Mouse (Mus musculus) neural tube, embryonic 13.5 days (tissue): ENCODE results near the gene Jsrp1. TPM values are rescaled to one million over a fixed set of nuclear protein-coding genes. Genes with fewer than 3 reads are reported as not detected.

Experiments used
- ATAC-seq: fragments of 200-750 bp; cut with Nextera tagmentation; 2 replicates; pipeline ENCODE4 v1.8.0; 2017; ENCODE audit warnings: low read depth, mild to moderate bottlenecking, moderate TSS enrichment, moderate library complexity
- H3K27ac ChIP-seq: fragments of 300-500 bp; sonication (generic); replicated peaks from 2 replicates; pipeline ENCODE4 v1.5.1; 2015; ENCODE audit warnings: moderate library complexity, mild to moderate bottlenecking, inconsistent platforms
- H3K27me3 ChIP-seq: fragments of 300-500 bp; sonication (generic); 2 replicates; pipeline ENCODE4 v1.6.1; 2015; ENCODE audit warnings: mild to moderate bottlenecking, inconsistent platforms
- H3K36me3 ChIP-seq: fragments of 300-500 bp; sonication (generic); 2 replicates; pipeline ENCODE4 v1.6.1; 2015; ENCODE audit warnings: mild to moderate bottlenecking, inconsistent platforms
- H3K4me1 ChIP-seq: fragments of 300-500 bp; sonication (generic); replicated peaks from 2 replicates; pipeline ENCODE4 v1.6.1; 2015; ENCODE audit warnings: inconsistent platforms
- H3K4me2 ChIP-seq: fragments of 300-500 bp; sonication (generic); 2 replicates; pipeline ENCODE4 v1.6.1; 2015; ENCODE audit warnings: inconsistent platforms, mild to moderate bottlenecking, moderate library complexity
- H3K4me3 ChIP-seq: fragments of 300-500 bp; sonication (generic); 2 replicates; pipeline ENCODE4 v1.5.1; 2015; ENCODE audit warnings: mild to moderate bottlenecking, inconsistent platforms
- H3K9ac ChIP-seq: fragments of 300-500 bp; sonication (generic); 2 replicates; pipeline ENCODE4 v1.6.1; 2015; ENCODE audit warnings: moderate library complexity, mild to moderate bottlenecking, inconsistent platforms
- H3K9me3 ChIP-seq: fragments of 300-500 bp; sonication (generic); 2 replicates; pipeline ENCODE4 v1.6.1; 2016; ENCODE audit warnings: inconsistent platforms
- WGBS: fragments of 180-500 bp; shearing (Covaris S2); methylation state at CpG from one replicate; pipeline ENCODE4 v1.1.7; 2015; 5-methylcytosine and 5-hydroxymethylcytosine counted together
- polyA plus RNA-seq: library from polyadenylated mRNA; unstranded; fragments of >200 nt; fragmentation: Nextera tagmentation; extraction: Ambion mirVana; gene quantifications from 2 replicates; pipeline ENCODE4 v1.2.1, GENCODE M21; 2015

Gene Jsrp1
- 0.76 and 1.1 TPM in 2 replicates for polyA plus RNA-seq

DNA sequence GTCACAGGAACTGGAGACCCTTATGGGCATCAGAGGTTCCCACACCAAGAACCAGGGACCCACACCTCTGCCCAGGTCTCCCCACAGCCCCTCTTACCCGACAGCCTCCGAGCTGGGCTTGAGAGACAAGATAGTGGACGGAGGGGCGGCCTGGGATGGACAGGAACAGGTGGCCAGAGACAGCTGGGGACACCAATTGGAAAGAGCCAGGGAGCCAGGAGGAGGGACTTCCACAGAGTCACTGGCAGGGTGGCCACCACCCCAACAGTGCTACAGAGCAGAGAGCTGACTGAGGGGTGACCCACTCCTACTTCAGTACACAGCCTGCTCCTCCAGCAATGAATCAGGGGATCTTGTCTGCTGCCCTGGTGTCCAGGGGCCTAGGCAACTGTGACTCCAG is at the start of gene Jsrp1:
Gene Jsrp1, minus strand, starts transcription at position 133 of the 400 bp plus-strand sequence.
- no peak within 1 kb of the TSS for H3K4me2 ChIP-seq
- 83% methylated on average over 4 of the region's 4 CpGs for WGBS
- no peaks in the 10 kb centered on the region for H3K36me3 ChIP-seq
- H3K9ac ChIP-seq, result no peak within 1 kb of the TSS
- no peak for ATAC-seq
- peaks cover 16% of the 10 kb centered on the region for H3K4me1 ChIP-seq
- no peaks in the 10 kb centered on the region for H3K9me3 ChIP-seq
- H3K27me3 ChIP-seq, result peaks cover 42% of the 10 kb centered on the region
- no peak within 1 kb of the TSS for H3K27ac ChIP-seq
- no peak within 1 kb of the TSS for H3K4me3 ChIP-seq

DNA sequence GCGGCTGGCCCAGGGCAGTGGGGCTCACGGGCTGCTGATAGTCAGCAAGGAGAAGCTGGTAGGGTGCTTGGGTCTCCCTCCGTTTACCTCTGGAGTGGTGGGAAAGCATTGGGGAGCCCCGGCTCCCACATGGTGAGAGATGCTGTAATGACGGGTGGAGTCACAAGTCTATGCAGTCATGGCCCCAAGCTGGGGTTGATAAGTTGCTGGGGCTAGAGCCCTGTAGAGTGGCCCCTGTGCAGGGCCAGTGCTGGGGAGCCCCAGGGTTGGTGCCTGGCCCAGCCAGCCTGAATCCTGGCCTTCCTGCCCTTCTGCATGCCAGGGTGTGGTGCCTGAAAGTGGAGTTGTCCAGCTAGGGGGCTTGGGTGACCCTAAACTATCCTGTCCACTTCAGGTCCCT is 49.0 kb upstream of the Jsrp1 start:
- no peak overlapping the region for H3K4me3 ChIP-seq
- peaks cover 19% of the 10 kb centered on the region for H3K4me1 ChIP-seq
- no peaks in the 10 kb centered on the region for H3K27me3 ChIP-seq
- no peaks in the 10 kb centered on the region for H3K9me3 ChIP-seq
- 93% methylated on average over 5 of the region's 5 CpGs for WGBS
- H3K27ac ChIP-seq, result no peak overlapping the region
- no peak for ATAC-seq
- H3K36me3 ChIP-seq, result peaks cover 61% of the 10 kb centered on the region
- H3K9ac ChIP-seq, result no peak overlapping the region
- H3K4me2 ChIP-seq, result no peak overlapping the region

DNA sequence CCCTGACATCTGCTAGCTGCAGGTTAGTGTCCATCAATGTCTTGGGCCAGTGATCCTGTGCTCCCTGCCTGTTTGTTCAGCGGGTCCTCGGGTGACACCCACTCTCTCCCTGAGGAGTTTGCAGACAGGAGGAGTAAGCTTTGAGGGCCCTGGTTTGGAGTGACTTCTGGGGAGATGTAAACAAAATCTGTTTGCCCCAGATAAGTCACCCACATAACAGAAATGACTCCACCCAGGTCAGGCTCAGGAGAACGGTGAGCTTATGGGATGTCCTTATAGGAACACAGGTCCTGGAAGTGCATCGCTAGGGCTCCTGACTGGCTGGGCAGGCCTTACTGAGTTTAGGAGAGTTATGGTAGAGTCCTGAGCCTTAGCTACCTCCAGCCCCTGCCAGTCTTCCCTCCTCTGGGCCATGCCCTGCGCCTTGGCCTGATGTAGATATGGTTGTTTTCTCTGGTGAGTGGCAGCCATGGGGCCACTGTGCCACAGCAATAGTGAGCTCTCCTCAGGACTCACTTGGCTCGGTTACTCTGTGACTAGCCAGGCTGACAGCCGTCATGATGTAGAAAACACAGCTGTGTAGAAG is 45.1 kb upstream of the Jsrp1 start:
- WGBS, result 86% methylated on average over 7 of the region's 7 CpGs

DNA sequence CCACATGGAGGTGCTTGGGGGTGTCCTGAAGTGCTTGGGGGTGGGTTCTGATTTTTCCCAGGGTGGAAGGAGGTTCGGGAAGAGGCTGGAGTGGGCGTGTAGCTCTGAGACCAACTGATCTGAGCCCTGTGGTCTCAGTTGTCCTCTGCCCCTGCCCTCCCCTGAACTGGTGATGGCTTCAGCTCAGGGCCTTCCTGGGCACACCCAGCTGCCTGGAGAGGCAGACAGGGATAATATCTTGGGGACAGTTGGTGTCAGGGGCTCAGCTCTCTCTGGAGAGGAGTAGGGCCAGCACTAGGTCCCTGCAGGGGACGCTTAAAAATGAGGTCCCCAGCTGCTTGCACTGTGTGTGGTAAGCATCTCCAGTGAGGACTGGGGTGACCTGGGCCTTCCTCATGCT is 44.5 kb upstream of the Jsrp1 start:
- ATAC-seq, result no peak
- no peak overlapping the region for H3K4me3 ChIP-seq
- peaks cover 49% of the 10 kb centered on the region for H3K4me1 ChIP-seq
- WGBS, result 72% methylated on average over 3 of the region's 3 CpGs
- no peaks in the 10 kb centered on the region for H3K27me3 ChIP-seq
- H3K27ac ChIP-seq, result peak overlapping the region; percentile 59
- peak overlapping the region; percentile 91 for H3K9ac ChIP-seq
- H3K36me3 ChIP-seq, result peaks cover 25% of the 10 kb centered on the region
- H3K9me3 ChIP-seq, result no peaks in the 10 kb centered on the region
- peak overlapping the region; percentile 99 for H3K4me2 ChIP-seq

More for the DNA sequence above, 45.1 kb upstream of the Jsrp1 start:
- H3K9ac ChIP-seq, result no peak overlapping the region; the same call in 1 of the 2 replicates
- H3K27me3 ChIP-seq, result no peaks in the 10 kb centered on the region
- H3K9me3 ChIP-seq, result no peaks in the 10 kb centered on the region
- H3K36me3 ChIP-seq, result peaks cover 25% of the 10 kb centered on the region
- H3K27ac ChIP-seq, result no peak overlapping the region
- no peak for ATAC-seq
- H3K4me1 ChIP-seq, result peaks cover 45% of the 10 kb centered on the region
- no peak overlapping the region for H3K4me2 ChIP-seq
- no peak overlapping the region for H3K4me3 ChIP-seq

DNA sequence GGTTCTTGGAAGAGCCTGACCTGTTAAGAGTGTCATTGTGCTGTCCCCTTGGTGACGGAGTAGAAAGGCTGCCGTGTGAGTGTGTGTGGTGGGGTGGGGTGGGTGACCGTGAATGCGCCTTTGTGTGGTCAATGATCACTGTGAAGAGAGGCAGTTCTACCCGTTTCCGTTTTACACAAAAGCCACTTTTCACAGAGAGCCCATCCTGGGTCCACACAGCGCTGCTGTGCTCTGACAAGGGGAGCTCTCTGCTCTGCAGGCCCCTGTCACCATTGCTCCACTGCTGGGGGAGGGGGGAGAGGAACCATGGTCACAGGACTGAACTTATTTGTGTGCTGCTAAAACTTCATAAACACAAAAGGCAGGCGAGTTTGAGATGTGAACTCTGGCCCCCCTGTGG is 44.1 kb upstream of the Jsrp1 start:
- Histone ChIP-seq H3K4me1 (peaks cover 49% of the 10 kb centered on the region), H3K9me3 (no peaks in the 10 kb centered on the region), H3K27ac (peak overlapping the region; percentile 59), H3K4me3 (no peak overlapping the region), H3K4me2 (peak overlapping the region; percentile 99), H3K27me3 (no peaks in the 10 kb centered on the region), H3K9ac (peak overlapping the region; percentile 91), H3K36me3 (peaks cover 23% of the 10 kb centered on the region)
- whole genome bisulfite sequencing, result 18% methylated on average over 8 of the region's 8 CpGs
- ATAC-seq, result no peak

DNA sequence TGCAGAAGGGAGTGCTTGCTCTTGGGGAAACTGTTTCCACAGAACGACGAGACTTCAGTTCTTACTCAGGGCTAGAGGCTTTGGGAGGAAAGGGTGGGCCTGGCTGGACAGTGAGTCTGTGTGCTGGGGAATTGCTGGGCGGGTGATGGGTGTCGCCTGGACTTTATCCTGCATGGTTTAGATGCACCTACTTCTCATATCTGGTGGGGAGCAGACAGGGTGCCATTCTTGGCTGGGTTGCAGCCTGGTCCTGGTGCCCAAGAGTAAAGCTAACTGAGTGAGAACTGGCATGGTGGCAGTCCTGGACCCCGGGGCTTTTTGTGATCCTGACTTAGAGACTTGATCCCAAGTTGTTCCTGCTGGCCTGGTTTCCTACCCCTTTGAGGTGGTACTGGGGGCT is 43.6 kb upstream of the Jsrp1 start:
- peaks cover 49% of the 10 kb centered on the region for H3K4me1 ChIP-seq
- no peaks in the 10 kb centered on the region for H3K9me3 ChIP-seq
- peak overlapping the region; percentile 76; the same call in 1 of the 2 replicates for H3K4me3 ChIP-seq
- H3K9ac ChIP-seq, result peak overlapping the region; percentile 91
- 77% methylated on average over 5 of the region's 5 CpGs for WGBS
- peak overlapping the region; percentile 99 for H3K4me2 ChIP-seq
- H3K27me3 ChIP-seq, result no peaks in the 10 kb centered on the region
- H3K36me3 ChIP-seq, result peaks cover 23% of the 10 kb centered on the region
- no peak overlapping the region for H3K27ac ChIP-seq
- ATAC-seq, result no peak

DNA sequence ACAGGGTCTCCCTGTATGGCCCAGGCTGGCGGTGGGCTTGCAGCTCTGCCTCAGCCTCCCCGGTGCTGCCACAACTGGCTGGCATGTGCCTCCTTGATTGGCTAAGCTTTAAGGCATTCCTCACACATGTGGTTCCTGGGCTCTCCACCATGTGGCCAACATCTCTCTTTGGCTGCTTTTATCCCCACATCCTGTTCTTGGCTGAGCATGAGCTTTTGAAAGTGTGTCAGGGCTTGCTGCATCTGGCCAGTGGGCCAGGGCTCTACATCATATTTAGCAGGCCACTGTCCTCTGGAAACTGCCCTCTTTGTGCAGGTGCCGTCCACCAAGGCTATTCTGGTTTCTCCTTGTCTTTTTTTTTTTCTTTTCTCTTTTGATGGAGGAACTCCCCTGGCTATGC is 43.0 kb upstream of the Jsrp1 start:
- Histone ChIP-seq H3K9me3 (no peaks in the 10 kb centered on the region), H3K4me2 (peak overlapping the region; percentile 99), H3K27me3 (no peaks in the 10 kb centered on the region), H3K9ac (peak overlapping the region; percentile 91), H3K4me1 (peaks cover 49% of the 10 kb centered on the region), H3K4me3 (peak overlapping the region; percentile 76), H3K36me3 (peaks cover 23% of the 10 kb centered on the region), H3K27ac (no peak overlapping the region)
- no peak for ATAC-seq
- WGBS, result 61% methylated on average over 3 of the region's 3 CpGs

DNA sequence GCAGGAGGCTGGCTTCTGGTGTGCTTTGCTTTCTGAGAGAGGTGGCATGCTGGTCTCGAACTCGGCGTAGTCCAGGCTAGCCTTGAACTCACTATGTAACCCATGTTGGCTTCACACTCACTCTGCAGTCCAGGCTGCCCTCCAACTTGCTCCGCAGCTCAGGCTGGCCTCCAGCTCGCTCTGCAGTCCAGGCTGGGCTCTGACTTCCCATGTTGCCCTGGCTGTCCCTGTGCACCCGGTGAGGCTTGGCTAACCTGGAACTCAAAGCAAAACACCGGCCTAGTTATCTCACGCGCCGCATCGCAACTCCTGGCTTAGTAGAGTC is 42.4 kb upstream of the Jsrp1 start:
- no peak for ATAC-seq

DNA sequence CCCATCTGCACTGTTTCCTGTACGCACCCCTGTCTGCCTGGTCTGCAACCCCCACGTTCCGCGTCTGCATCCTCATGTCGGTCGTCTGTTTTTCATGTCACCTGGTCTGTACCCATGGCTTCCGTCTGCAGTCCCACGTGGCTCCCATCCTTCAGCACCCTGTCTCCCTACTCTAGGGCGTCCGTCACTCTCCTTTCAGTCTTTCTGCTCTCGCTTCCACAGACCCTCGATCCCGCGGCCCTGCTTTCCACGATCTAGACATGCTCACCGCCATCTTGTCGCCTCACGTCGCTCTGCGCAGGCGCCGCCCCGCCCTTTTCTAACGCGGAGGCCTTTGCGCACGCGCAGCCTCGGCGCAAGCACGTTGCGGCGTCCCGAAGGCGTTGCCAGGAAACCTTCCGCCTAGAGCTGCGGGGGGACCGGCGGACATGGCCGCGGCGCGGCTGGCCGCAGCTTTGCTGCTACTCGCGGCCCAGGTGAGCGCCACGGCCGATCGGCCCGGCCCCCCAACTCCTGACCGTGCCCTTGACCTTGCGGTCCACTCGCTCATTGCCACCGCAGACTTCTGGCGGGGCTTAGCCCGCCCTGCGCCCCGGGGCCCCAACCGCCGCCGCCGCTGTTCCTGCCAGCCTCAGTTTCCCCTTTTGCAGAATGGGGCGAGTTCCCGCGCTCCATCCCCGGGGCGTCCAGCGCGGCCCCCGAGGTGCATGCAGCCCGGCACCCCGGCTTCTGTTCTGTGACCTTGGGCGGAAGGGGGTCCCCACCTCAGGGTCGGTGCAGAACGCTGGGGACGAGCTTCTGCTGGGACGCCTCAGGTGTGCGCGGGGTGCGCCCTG is 41.8 kb upstream of the Jsrp1 start, which contains the start of the genes Lsm7 and Sppl2b:
Gene Lsm7, minus strand, starts transcription at position 297 of the 836 bp plus-strand sequence.
Gene Sppl2b, plus strand, starts transcription at position 363 of the 836 bp plus-strand sequence.
- Histone ChIP-seq H3K27me3 (no peaks in the 10 kb centered on the region), H3K9me3 (no peaks in the 10 kb centered on the region), H3K4me3 (peak within 1 kb of the TSS; percentile 76), H3K4me1 (peaks cover 49% of the 10 kb centered on the region), H3K9ac (peak within 1 kb of the TSS; percentile 91), H3K27ac (peak within 1 kb of the TSS; percentile 65), H3K36me3 (peaks cover 34% of the 10 kb centered on the region), H3K4me2 (peak within 1 kb of the TSS; percentile 99)
- WGBS, result under 1% methylated on average over 81 of the region's 81 CpGs
- ATAC-seq, result peak; percentile 77

More for the DNA sequence above, 42.4 kb upstream of the Jsrp1 start:
- Histone ChIP-seq H3K9me3 (no peaks in the 10 kb centered on the region), H3K36me3 (peaks cover 28% of the 10 kb centered on the region), H3K4me1 (peaks cover 49% of the 10 kb centered on the region), H3K27ac (no peak overlapping the region), H3K9ac (peak overlapping the region; percentile 91), H3K27me3 (no peaks in the 10 kb centered on the region), H3K4me2 (peak overlapping the region; percentile 99), H3K4me3 (peak overlapping the region; percentile 76)
- 24% methylated on average over 11 of the region's 11 CpGs for WGBS

DNA sequence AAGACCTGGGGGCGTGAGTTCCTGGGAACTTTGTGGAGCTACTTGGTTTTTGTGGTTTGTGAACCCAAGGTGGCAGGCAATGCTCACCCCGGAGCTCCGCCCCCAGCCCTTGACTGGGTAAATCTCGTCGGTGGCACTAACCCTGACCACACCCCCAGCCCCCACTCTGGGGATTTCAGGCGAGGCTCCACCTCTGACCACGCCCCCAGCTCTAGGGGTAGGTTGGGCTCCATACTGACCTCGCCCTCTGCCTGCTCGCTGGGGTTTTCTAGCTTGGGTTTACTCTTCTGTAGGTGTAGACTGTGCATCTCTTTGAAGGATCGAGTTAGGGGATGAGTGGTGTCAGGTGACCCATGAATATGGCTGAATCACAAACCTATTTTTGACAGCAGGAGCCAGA is 35.3 kb upstream of the Jsrp1 start:
- H3K9ac ChIP-seq, result no peak overlapping the region
- peaks cover 33% of the 10 kb centered on the region for H3K36me3 ChIP-seq
- H3K27me3 ChIP-seq, result peaks cover 24% of the 10 kb centered on the region
- WGBS, result 14% methylated on average over 10 of the region's 10 CpGs
- H3K4me2 ChIP-seq, result no peak overlapping the region
- no peak overlapping the region for H3K4me3 ChIP-seq
- H3K27ac ChIP-seq, result no peak overlapping the region
- H3K9me3 ChIP-seq, result no peaks in the 10 kb centered on the region
- H3K4me1 ChIP-seq, result peaks cover 14% of the 10 kb centered on the region
- ATAC-seq, result no peak

DNA sequence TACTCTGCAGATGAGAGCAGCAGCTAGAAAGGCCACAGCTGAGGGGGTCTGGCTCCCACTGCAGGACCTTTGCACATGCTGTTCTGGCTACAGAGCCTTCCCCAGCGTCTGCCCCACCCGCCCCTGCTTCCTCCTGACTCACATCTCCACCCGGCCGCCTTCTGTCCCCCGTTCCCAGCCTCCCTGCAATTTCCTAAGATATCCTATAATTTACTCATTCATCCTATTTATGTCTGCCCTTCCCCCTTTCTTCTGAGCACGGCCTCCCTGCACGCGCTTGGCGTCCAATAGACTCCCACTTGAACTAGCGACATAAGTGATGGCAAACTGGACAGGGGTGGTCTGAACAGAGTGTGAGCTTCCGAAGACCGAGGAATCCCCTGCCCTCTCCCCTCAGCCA is 32.4 kb upstream of the Jsrp1 start:
- Histone ChIP-seq H3K27me3 (peaks cover 41% of the 10 kb centered on the region), H3K27ac (no peak overlapping the region), H3K4me2 (no peak overlapping the region), H3K9ac (0 out of 2 replicates have a peak overlapping the region, but pooled peaks have one; percentile 3), H3K36me3 (0 out of 2 replicates have a peak, but pooled peaks cover 7% of the 10 kb centered on the region), H3K4me1 (peaks cover 13% of the 10 kb centered on the region), H3K4me3 (no peak overlapping the region), H3K9me3 (no peaks in the 10 kb centered on the region)
- 73% methylated on average over 12 of the region's 12 CpGs for WGBS
- no peak for ATAC-seq

DNA sequence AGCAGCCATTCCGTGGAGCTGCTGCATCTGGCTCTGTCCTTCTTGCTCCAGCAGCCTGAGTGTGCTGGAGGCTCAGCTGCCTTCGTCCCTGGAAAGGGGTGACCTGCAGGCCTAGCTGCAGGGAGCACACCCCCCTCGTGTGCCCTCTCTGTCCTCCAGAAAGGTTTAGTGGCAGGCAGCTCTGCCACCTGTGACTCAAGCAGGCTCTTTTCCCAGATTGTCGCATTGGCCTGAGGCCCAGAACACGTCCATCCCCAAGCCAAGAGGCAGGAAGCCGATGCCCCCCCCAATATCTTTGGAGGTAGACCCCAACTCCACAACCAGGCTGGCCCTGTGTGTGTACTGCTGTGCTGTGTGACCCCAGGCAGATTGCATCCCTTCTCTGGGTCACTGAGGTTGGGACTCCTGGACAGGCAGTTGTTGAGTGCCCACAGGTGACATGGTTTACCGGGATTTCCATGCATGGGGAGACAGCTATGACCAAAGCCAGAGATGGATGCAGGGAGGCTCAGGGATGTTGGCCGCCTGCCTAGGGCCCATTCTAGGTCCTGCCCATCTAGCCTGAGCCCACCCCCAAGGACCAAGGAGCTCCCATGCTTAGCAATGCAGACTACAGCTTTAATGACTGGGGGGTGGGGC is 31.9 kb upstream of the Jsrp1 start:
- Histone ChIP-seq H3K4me2 (no peak overlapping the region), H3K36me3 (0 out of 2 replicates have a peak, but pooled peaks cover 1% of the 10 kb centered on the region), H3K27me3 (peaks cover 47% of the 10 kb centered on the region), H3K27ac (no peak overlapping the region), H3K9ac (no peak overlapping the region), H3K9me3 (no peaks in the 10 kb centered on the region), H3K4me1 (peaks cover 13% of the 10 kb centered on the region), H3K4me3 (no peak overlapping the region)
- 68% methylated on average over 8 of the region's 8 CpGs for WGBS
- no peak for ATAC-seq
